Mouse (Mus musculus): ENCODE results near the gene Kifc1. TPM values are rescaled to one million over a fixed set of nuclear protein-coding genes. Genes with fewer than 3 reads are reported as not detected.

Kifc1 gene
- total and polyA plus RNA-seq, 3 experiments = 16.0 to 41.2 (median 23.0) TPM

DNA sequence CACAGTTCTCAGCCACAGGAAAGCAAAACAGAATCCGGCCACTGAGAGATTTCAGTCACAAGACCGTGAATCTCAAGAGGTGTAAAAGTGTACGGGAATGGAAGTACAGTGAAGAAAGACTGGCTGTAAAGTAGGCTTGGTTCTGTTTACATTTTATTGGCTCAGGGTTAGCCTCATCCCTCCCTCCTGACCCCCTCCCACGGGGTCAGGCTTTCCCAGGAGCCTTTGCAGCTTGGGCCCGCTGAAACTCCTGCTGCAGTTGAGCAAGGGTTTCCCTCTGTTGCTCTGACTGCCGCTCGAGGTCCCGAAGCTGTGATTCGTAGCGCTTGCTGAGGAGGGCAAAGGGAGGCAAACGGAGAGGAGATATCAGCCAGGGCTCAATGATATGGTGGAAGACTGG is 48.3 kb upstream of the Kifc1 start:
- Histone ChIP-seq H3K36me3 (replicated peaks in 1 of 2; ENCODE audit: control insufficient read depth in 1 of 2, insufficient read depth in 1 of 2, low read length in 1 of 2) (peaks cover 36 to 68% of the 10 kb centered on the region in 2 experiments), H3K4me3 (replicated peaks in 1 of 3; ENCODE audit: low read depth in 2 of 3, low read length in 2 of 3, poor library complexity in 1 of 3) (no peak overlapping the region), H3K27me3 (replicated peaks) (no peaks in the 10 kb centered on the region), H3K4me2 (ENCODE audit: insufficient read depth, low read depth, poor library complexity, severe bottlenecking) (peak overlapping the region; percentile 63; the same call in 1 of the 2 replicates), H3K4me1 (ENCODE audit: control insufficient read depth in 1 of 2, insufficient read depth in 2 of 2) (peaks cover 7 to 28% of the 10 kb centered on the region in 2 experiments), H3K79me2 (replicated peaks; ENCODE audit: control insufficient read depth, extremely low read depth, insufficient read depth, poor library complexity, severe bottlenecking) (peaks cover 31% of the 10 kb centered on the region), H3K27ac (ENCODE audit: insufficient read depth, low read depth) (no peak overlapping the region), H3K9me3 (replicated peaks; ENCODE audit: low read length) (no peaks in the 10 kb centered on the region), H3K9ac (ENCODE audit: insufficient read depth, low read depth) (no peak overlapping the region)
- in situ Hi-C loops (cut with MboI; ENCODE audit: low pct_ligation_motif_present, low pct_unique_long_range_greater_than_20kb, low sequenced_read_pairs) = no loop called here
- dilution Hi-C loops (cut with MboI; ENCODE audit: extremely low pct_ligation_motif_present, extremely low pct_unique_long_range_greater_than_20kb, low sequenced_read_pairs) = no loop called here
- DNase-seq (ENCODE audit: extremely low read depth) = no peak
- TF ChIP-seq POLR2A (IDR thresholded peaks at IDR 0.05; ENCODE audit: low read depth, low read length) (no peak), RCOR1 (conservative IDR thresholded peaks at IDR 0.05; ENCODE audit: low read depth, low read length) (no peak), JUND (conservative IDR thresholded peaks at IDR 0.05; ENCODE audit: low read depth, low read length) (no peak), MAFK (IDR thresholded peaks at IDR 0.05; ENCODE audit: insufficient replicate concordance, low read length) (no peak), SMC3 (IDR thresholded peaks at IDR 0.05; ENCODE audit: low read depth, low read length) (no peak), MAZ (IDR thresholded peaks at IDR 0.05; ENCODE audit: low read depth, low read length) (no peak), MEF2A (IDR thresholded peaks at IDR 0.05; ENCODE audit: borderline replicate concordance, low read depth, low read length) (no peak), BHLHE40 (IDR thresholded peaks at IDR 0.05; ENCODE audit: low read depth, low read length) (no peak), ZKSCAN1 (IDR thresholded peaks at IDR 0.05; ENCODE audit: borderline replicate concordance, low read depth, low read length) (no peak), PAX5 (IDR thresholded peaks at IDR 0.05; ENCODE audit: low read length) (no peak), IRF4 (IDR thresholded peaks at IDR 0.05; ENCODE audit: low read depth, low read length) (no peak), SIN3A (IDR thresholded peaks at IDR 0.05; ENCODE audit: low read length) (no peak), MXI1 (IDR thresholded peaks at IDR 0.05; ENCODE audit: low read depth, low read length) (no peak), CHD1 (IDR thresholded peaks at IDR 0.05; ENCODE audit: low read depth, low read length) (no peak), ZMIZ1 (IDR thresholded peaks at IDR 0.05; ENCODE audit: low read depth, low read length) (no peak), E2F4 (IDR thresholded peaks at IDR 0.05; ENCODE audit: insufficient replicate concordance, low read depth, low read length) (no peak)

DNA sequence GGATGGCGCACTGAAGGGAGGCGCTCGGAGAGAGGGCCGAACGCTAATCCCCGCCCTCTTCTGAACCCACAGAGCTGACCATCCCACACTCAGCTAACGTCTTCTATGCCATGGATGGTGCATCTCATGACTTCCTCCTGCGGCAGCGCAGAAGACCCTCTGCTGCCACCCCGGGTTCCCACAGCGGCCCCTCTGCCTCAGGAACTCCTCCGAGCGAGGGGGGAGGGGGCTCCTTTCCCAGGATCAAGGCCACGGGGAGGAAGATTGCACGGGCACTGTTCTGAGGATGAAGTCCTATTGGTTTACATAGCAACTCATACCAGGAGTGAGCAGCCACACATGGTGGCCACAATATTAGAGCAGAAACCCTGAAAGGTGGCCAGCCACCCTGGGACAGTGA is 46.5 kb upstream of the Kifc1 start:
- no peak for DNase-seq (ENCODE audit: extremely low read depth)
- TF ChIP-seq TBP (conservative IDR thresholded peaks at IDR 0.05; ENCODE audit: low read depth, low read length) (no peak), GABPA (IDR thresholded peaks at IDR 0.05; ENCODE audit: insufficient replicate concordance, low read depth, low read length) (no peak), SIN3A (IDR thresholded peaks at IDR 0.05; ENCODE audit: low read length) (no peak), CHD1 (IDR thresholded peaks at IDR 0.05; ENCODE audit: low read depth, low read length) (no peak), NRF1 (IDR thresholded peaks at IDR 0.05; ENCODE audit: low read depth, low read length) (no peak), NELFE (IDR thresholded peaks at IDR 0.05; ENCODE audit: low read depth, low read length) (no peak), ELF1 (IDR thresholded peaks at IDR 0.05; ENCODE audit: low read depth, low read length) (no peak)
- no peak overlapping the region for H3K4me2 ChIP-seq (ENCODE audit: insufficient read depth, low read depth, poor library complexity, severe bottlenecking)
- H3K27me3 ChIP-seq (replicated peaks) = no peaks in the 10 kb centered on the region
- in situ Hi-C loops (cut with MboI; ENCODE audit: low pct_ligation_motif_present, low pct_unique_long_range_greater_than_20kb, low sequenced_read_pairs) (no loop called here), dilution Hi-C loops (cut with MboI; ENCODE audit: extremely low pct_ligation_motif_present, extremely low pct_unique_long_range_greater_than_20kb, low sequenced_read_pairs) (no loop called here)
- peaks cover 27% of the 10 kb centered on the region for H3K79me2 ChIP-seq (replicated peaks; ENCODE audit: control insufficient read depth, extremely low read depth, insufficient read depth, poor library complexity, severe bottlenecking)
- no peak overlapping the region for H3K9ac ChIP-seq (ENCODE audit: insufficient read depth, low read depth)
- peaks cover 33 to 72% of the 10 kb centered on the region in 2 experiments for H3K36me3 ChIP-seq (replicated peaks in 1 of 2; ENCODE audit: control insufficient read depth in 1 of 2, insufficient read depth in 1 of 2, low read length in 1 of 2)
- H3K4me3 ChIP-seq (replicated peaks in 1 of 3; ENCODE audit: low read depth in 2 of 3, low read length in 2 of 3, poor library complexity in 1 of 3) = no peak overlapping the region
- no peak overlapping the region for H3K27ac ChIP-seq (ENCODE audit: insufficient read depth, low read depth)
- peaks cover 5 to 27% of the 10 kb centered on the region in 2 experiments for H3K4me1 ChIP-seq (ENCODE audit: control insufficient read depth in 1 of 2, insufficient read depth in 2 of 2)
- H3K9me3 ChIP-seq (replicated peaks; ENCODE audit: low read length) = no peaks in the 10 kb centered on the region
